Mouse (Mus musculus) intestine, embryonic 16.5 days (tissue): ENCODE results near the gene Umad1. TPM values are rescaled to one million over a fixed set of nuclear protein-coding genes. Genes with fewer than 3 reads are reported as not detected.

ENCODE experiments used
- ATAC-seq: fragments of 200-750 bp; cut with Nextera tagmentation; 2 replicates; pipeline ENCODE4 v1.8.0; 2017; ENCODE audit warnings: moderate TSS enrichment, moderate library complexity
- H3K27ac ChIP-seq: fragments of 300-500 bp; sonication (generic); 2 replicates; pipeline ENCODE4 v1.5.1; 2014; ENCODE audit warnings: mild to moderate bottlenecking, low read length
- H3K27me3 ChIP-seq: fragments of 300-500 bp; sonication (generic); replicated peaks from 2 replicates; pipeline ENCODE4 v1.6.1; 2014; ENCODE audit warnings: low read length, control low read depth, mixed read lengths; ENCODE audit not compliant: control insufficient read depth, insufficient read depth
- H3K36me3 ChIP-seq: fragments of 300-500 bp; sonication (generic); 2 replicates; pipeline ENCODE4 v1.6.1; 2014; ENCODE audit warnings: low read length, control low read depth; ENCODE audit not compliant: control insufficient read depth, insufficient read depth
- H3K4me1 ChIP-seq: fragments of 300-500 bp; sonication (generic); 2 replicates; pipeline ENCODE4 v1.6.1; 2014; ENCODE audit warnings: low read length, control low read depth, mixed read lengths; ENCODE audit not compliant: control insufficient read depth, insufficient read depth
- H3K4me2 ChIP-seq: fragments of 300-500 bp; sonication (generic); 2 replicates; pipeline ENCODE4 v1.6.1; 2014; ENCODE audit warnings: low read depth, low read length, control low read depth
- H3K4me3 ChIP-seq: fragments of 300-500 bp; sonication (generic); 2 replicates; pipeline ENCODE4 v1.5.1; 2014; ENCODE audit warnings: mild to moderate bottlenecking, low read length
- H3K9ac ChIP-seq: fragments of 300-500 bp; sonication (generic); 2 replicates; pipeline ENCODE4 v1.6.1; 2014; ENCODE audit warnings: low read depth, low read length
- H3K9me3 ChIP-seq: fragments of 300-500 bp; sonication (generic); 2 replicates; pipeline ENCODE4 v1.6.1; 2016; ENCODE audit warnings: low read length, control low read depth; ENCODE audit not compliant: control insufficient read depth
- WGBS: fragments of 180-500 bp; shearing (Covaris S2); extraction: QIAGEN DNeasy Blood & Tissue Kit; methylation state at CpG from one replicate; pipeline ENCODE4 v1.1.7; 2014; 5-methylcytosine and 5-hydroxymethylcytosine counted together
- polyA plus RNA-seq: library from polyadenylated mRNA; unstranded; fragments of >200 nt; fragmentation: Nextera tagmentation; extraction: Ambion mirVana; gene quantifications from 2 replicates; pipeline ENCODE4 v1.2.1, GENCODE M21; 2015

The Umad1 gene
- polyA plus RNA-seq, 1 experiment from 2014 or later, result 27.0 TPM

GRCm38 (mm10) chr6:8472125-8472524 lies 213.0 kb downstream of the Umad1 start:
- ATAC-seq, result no peak
- Histone ChIP-seq H3K27ac (no peak overlapping the region), H3K27me3 (no peaks in the 10 kb centered on the region), H3K9ac (no peak overlapping the region), H3K4me2 (no peak overlapping the region), H3K9me3 (no peaks in the 10 kb centered on the region), H3K4me1 (peaks cover 3% of the 10 kb centered on the region; the same call in 1 of the 2 replicates), H3K4me3 (no peak overlapping the region), H3K36me3 (no peaks in the 10 kb centered on the region)
- WGBS, result 98% methylated on average over 3 of the region's 3 CpGs

- peaks cover 3% of the 10 kb centered on the region; the same call in 1 of the 2 replicates for H3K4me1 ChIP-seq
- H3K4me2 ChIP-seq, result no peak overlapping the region
- H3K27ac ChIP-seq, result no peak overlapping the region
- 36% methylated on average over 5 of the region's 5 CpGs for WGBS
- H3K9me3 ChIP-seq, result no peaks in the 10 kb centered on the region
- H3K27me3 ChIP-seq, result no peaks in the 10 kb centered on the region
- no peaks in the 10 kb centered on the region for H3K36me3 ChIP-seq
- no peak overlapping the region for H3K9ac ChIP-seq
- peak; percentile 23; the same call in 1 of the 2 replicates for ATAC-seq
- H3K4me3 ChIP-seq, result no peak overlapping the region
Measured at GRCm38 (mm10) chr6:8472915-8473314, 213.8 kb downstream of the Umad1 start.

- Histone ChIP-seq H3K9ac (no peak overlapping the region), H3K4me2 (no peak overlapping the region), H3K9me3 (no peaks in the 10 kb centered on the region), H3K4me1 (peaks cover 3% of the 10 kb centered on the region; the same call in 1 of the 2 replicates), H3K27ac (no peak overlapping the region), H3K36me3 (no peaks in the 10 kb centered on the region), H3K27me3 (no peaks in the 10 kb centered on the region), H3K4me3 (no peak overlapping the region)
- WGBS, result 38% methylated on average over 5 of the region's 5 CpGs
- no peak for ATAC-seq
Measured at GRCm38 (mm10) chr6:8473498-8473897, 214.4 kb downstream of the Umad1 start.

GRCm38 (mm10) chr6:8474316-8474715 lies 215.2 kb downstream of the Umad1 start:
- no peak for ATAC-seq
- 73% methylated on average over 3 of the region's 3 CpGs for WGBS
- Histone ChIP-seq H3K4me3 (no peak overlapping the region), H3K27ac (no peak overlapping the region), H3K36me3 (no peaks in the 10 kb centered on the region), H3K9ac (no peak overlapping the region), H3K4me1 (peaks cover 3% of the 10 kb centered on the region; the same call in 1 of the 2 replicates), H3K9me3 (no peaks in the 10 kb centered on the region), H3K27me3 (no peaks in the 10 kb centered on the region), H3K4me2 (no peak overlapping the region)

GRCm38 (mm10) chr6:8474820-8475219 lies 215.7 kb downstream of the Umad1 start:
- no peak for ATAC-seq
- Histone ChIP-seq H3K9me3 (no peaks in the 10 kb centered on the region), H3K27ac (no peak overlapping the region), H3K9ac (no peak overlapping the region), H3K4me3 (no peak overlapping the region), H3K36me3 (no peaks in the 10 kb centered on the region), H3K27me3 (no peaks in the 10 kb centered on the region), H3K4me2 (no peak overlapping the region), H3K4me1 (peaks cover 3% of the 10 kb centered on the region; the same call in 1 of the 2 replicates)
- WGBS, result 56% methylated on average over 4 of the region's 4 CpGs

- Histone ChIP-seq H3K27me3 (no peaks in the 10 kb centered on the region), H3K9me3 (no peaks in the 10 kb centered on the region), H3K27ac (no peak overlapping the region), H3K4me2 (no peak overlapping the region), H3K4me3 (no peak overlapping the region), H3K36me3 (no peaks in the 10 kb centered on the region), H3K9ac (no peak overlapping the region), H3K4me1 (no peaks in the 10 kb centered on the region)
- 39% methylated on average over 1 of the region's 1 CpGs for WGBS
- no peak for ATAC-seq
Measured at GRCm38 (mm10) chr6:8479176-8479575, 220.1 kb downstream of the Umad1 start.

- Histone ChIP-seq H3K27me3 (no peaks in the 10 kb centered on the region), H3K4me1 (peaks cover 4% of the 10 kb centered on the region; the same call in 1 of the 2 replicates), H3K9ac (no peak overlapping the region), H3K27ac (no peak overlapping the region), H3K9me3 (no peaks in the 10 kb centered on the region), H3K4me2 (no peak overlapping the region), H3K4me3 (no peak overlapping the region), H3K36me3 (no peaks in the 10 kb centered on the region)
- 90% methylated on average over 17 of the region's 17 CpGs for WGBS
- ATAC-seq, result peak; percentile 60; the same call in 1 of the 2 replicates
Measured at GRCm38 (mm10) chr6:8484437-8485275, 225.6 kb downstream of the Umad1 start.

GRCm38 (mm10) chr6:8485414-8486175 lies 226.5 kb downstream of the Umad1 start:
- 72% methylated on average over 16 of the region's 16 CpGs for WGBS
- H3K27me3 ChIP-seq, result no peaks in the 10 kb centered on the region
- no peak overlapping the region for H3K27ac ChIP-seq
- H3K4me2 ChIP-seq, result no peak overlapping the region
- peaks cover 4% of the 10 kb centered on the region; the same call in 1 of the 2 replicates for H3K4me1 ChIP-seq
- no peaks in the 10 kb centered on the region for H3K9me3 ChIP-seq
- peak; percentile 66 for ATAC-seq
- H3K4me3 ChIP-seq, result no peak overlapping the region
- H3K9ac ChIP-seq, result no peak overlapping the region
- H3K36me3 ChIP-seq, result no peaks in the 10 kb centered on the region

GRCm38 (mm10) chr6:8486391-8487043 lies 227.4 kb downstream of the Umad1 start:
- H3K27ac ChIP-seq, result no peak overlapping the region
- H3K4me3 ChIP-seq, result no peak overlapping the region
- 87% methylated on average over 17 of the region's 17 CpGs for WGBS
- no peaks in the 10 kb centered on the region for H3K27me3 ChIP-seq
- no peaks in the 10 kb centered on the region for H3K9me3 ChIP-seq
- H3K9ac ChIP-seq, result no peak overlapping the region
- H3K36me3 ChIP-seq, result no peaks in the 10 kb centered on the region
- H3K4me1 ChIP-seq, result peaks cover 4% of the 10 kb centered on the region; the same call in 1 of the 2 replicates
- no peak overlapping the region for H3K4me2 ChIP-seq
- no peak for ATAC-seq
